Mouse (Mus musculus) lung, postnatal 0 days (tissue): ENCODE results near the gene Cd300lg. TPM values are rescaled to one million over a fixed set of nuclear protein-coding genes. Genes with fewer than 3 reads are reported as not detected.

Experiments used
- ATAC-seq: fragments of 200-750 bp; cut with Nextera tagmentation; 2 replicates; pipeline ENCODE4 v1.8.0; 2017; ENCODE audit warnings: moderate library complexity
- DNase-seq: peaks from one replicate; pipeline ENCODE4 v3.0.0-alpha.2; 2016; ENCODE audit warnings: low spot score
- H3K27ac ChIP-seq: fragments of 300-500 bp; sonication (generic); 2 replicates; pipeline ENCODE4 v1.5.1; 2014; ENCODE audit warnings: antibody characterized with exemption, mild to moderate bottlenecking, low read length, mixed read lengths
- H3K27me3 ChIP-seq: fragments of 300-500 bp; sonication (generic); replicated peaks from 2 replicates; pipeline ENCODE4 v1.6.1; 2014; ENCODE audit warnings: low read length, mixed read lengths; ENCODE audit not compliant: insufficient read depth
- H3K36me3 ChIP-seq: fragments of 300-500 bp; sonication (generic); 2 replicates; pipeline ENCODE4 v1.6.1; 2014; ENCODE audit warnings: low read length, mixed read lengths; ENCODE audit not compliant: insufficient read depth
- H3K4me1 ChIP-seq: fragments of 300-500 bp; sonication (generic); 2 replicates; pipeline ENCODE4 v1.6.1; 2014; ENCODE audit warnings: antibody characterized with exemption, low read depth, low read length, mixed read lengths; ENCODE audit not compliant: insufficient read depth
- H3K4me2 ChIP-seq: fragments of 300-500 bp; sonication (generic); replicated peaks from 2 replicates; pipeline ENCODE4 v1.6.1; 2014; ENCODE audit warnings: low read depth, mild to moderate bottlenecking, low read length, moderate library complexity, mixed read lengths
- H3K4me3 ChIP-seq: fragments of 300-500 bp; sonication (generic); 2 replicates; pipeline ENCODE4 v1.5.1; 2014; ENCODE audit warnings: low read depth, low read length
- H3K9ac ChIP-seq: fragments of 300-500 bp; sonication (generic); replicated peaks from 2 replicates; pipeline ENCODE4 v1.6.1; 2014; ENCODE audit warnings: low read depth, mild to moderate bottlenecking
- H3K9me3 ChIP-seq: fragments of 300-500 bp; sonication (generic); 2 replicates; pipeline ENCODE4 v1.6.1; 2016; ENCODE audit warnings: low read length, mixed read lengths
- CTCF ChIP-seq: IDR thresholded peaks from 2 replicates; pipeline ENCODE4 v1.5.1; 2016; ENCODE audit warnings: antibody characterized with exemption, mild to moderate bottlenecking
- EP300 ChIP-seq: IDR thresholded peaks from 2 replicates; pipeline ENCODE4 v1.6.1; 2016; ENCODE audit warnings: antibody characterized with exemption, mild to moderate bottlenecking, control low read depth
- WGBS: fragments of 180-500 bp; shearing (Covaris S2); extraction: QIAGEN DNeasy Blood & Tissue Kit; methylation state at CpG from one replicate; pipeline ENCODE4 v1.1.7; 2014; 5-methylcytosine and 5-hydroxymethylcytosine counted together
- polyA plus RNA-seq: library from polyadenylated mRNA; unstranded; fragments of >200 nt; fragmentation: Nextera tagmentation; extraction: Ambion mirVana; gene quantifications from 2 replicates; pipeline ENCODE4 v1.2.1, GENCODE M21; 2015

Gene Cd300lg
- polyA plus RNA-seq = 2.1 and 2.4 TPM in 2 replicates

DNA sequence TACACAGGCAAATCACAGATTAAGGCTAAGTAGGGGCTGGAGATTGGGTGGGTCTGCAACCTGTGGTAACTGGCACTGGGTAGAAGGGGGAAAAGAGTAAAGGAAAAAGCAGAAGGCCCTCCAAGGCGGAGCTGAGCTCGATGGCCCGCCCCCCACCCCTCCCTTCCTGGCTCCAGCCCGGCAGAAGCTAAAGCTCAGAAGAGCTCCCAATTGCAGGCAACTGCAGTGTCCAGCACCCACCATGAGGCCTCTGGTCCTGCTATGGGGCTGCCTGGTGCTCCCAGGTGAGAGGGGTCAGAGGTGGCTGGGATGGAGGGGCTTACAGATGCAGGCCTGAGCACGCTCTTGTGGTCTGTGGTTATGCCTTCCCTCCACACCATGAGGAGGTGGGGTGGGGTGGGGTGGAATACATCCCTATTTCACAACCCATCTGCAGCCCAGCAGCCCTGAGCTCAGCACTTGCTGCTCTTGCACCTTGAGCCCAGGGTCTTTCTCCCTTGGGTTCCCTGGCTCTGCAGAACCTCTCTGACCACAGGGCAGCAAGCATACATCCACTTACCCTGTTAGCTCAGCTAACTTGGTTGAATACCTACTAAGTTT, at the start of gene Cd300lg:
TSS of gene Cd300lg (plus strand) at position 160 of the 600 bp plus-strand sequence.
- TF ChIP-seq CTCF (no peak), EP300 (no peak)
- Histone ChIP-seq H3K4me3 (no peak within 1 kb of the TSS), H3K27me3 (no peaks in the 10 kb centered on the region), H3K9me3 (no peaks in the 10 kb centered on the region), H3K36me3 (no peaks in the 10 kb centered on the region), H3K4me2 (no peak within 1 kb of the TSS), H3K4me1 (no peaks in the 10 kb centered on the region), H3K9ac (no peak within 1 kb of the TSS), H3K27ac (no peak within 1 kb of the TSS)
- DNase-seq = no peak
- no peak for ATAC-seq
- 54% methylated on average over 5 of the region's 5 CpGs for WGBS

GRCm38 (mm10) chr11:101991813-101992212, 49.5 kb upstream of the Cd300lg start:
- H3K27ac ChIP-seq = no peak overlapping the region
- ATAC-seq (no peak), DNase-seq (no peak)
- 46% methylated on average over 3 of the region's 3 CpGs for WGBS
- no peaks in the 10 kb centered on the region for H3K9me3 ChIP-seq
- TF ChIP-seq EP300 = no peak
- TF ChIP-seq CTCF = no peak
- H3K4me1 ChIP-seq = no peaks in the 10 kb centered on the region
- H3K4me2 ChIP-seq = no peak overlapping the region
- no peak overlapping the region for H3K4me3 ChIP-seq
- H3K27me3 ChIP-seq = no peaks in the 10 kb centered on the region
- H3K36me3 ChIP-seq = no peaks in the 10 kb centered on the region
- no peak overlapping the region for H3K9ac ChIP-seq

GRCm38 (mm10) chr11:101992411-101992810, 48.9 kb upstream of the Cd300lg start:
- ATAC-seq = no peak
- Histone ChIP-seq H3K4me1 (no peaks in the 10 kb centered on the region), H3K4me2 (no peak overlapping the region), H3K4me3 (no peak overlapping the region), H3K9ac (no peak overlapping the region), H3K36me3 (no peaks in the 10 kb centered on the region), H3K9me3 (no peaks in the 10 kb centered on the region), H3K27ac (no peak overlapping the region), H3K27me3 (no peaks in the 10 kb centered on the region)
- no peak for DNase-seq
- no peak for TF ChIP-seq CTCF
- TF ChIP-seq EP300 = no peak
- 90% methylated on average over 7 of the region's 7 CpGs for WGBS

DNA sequence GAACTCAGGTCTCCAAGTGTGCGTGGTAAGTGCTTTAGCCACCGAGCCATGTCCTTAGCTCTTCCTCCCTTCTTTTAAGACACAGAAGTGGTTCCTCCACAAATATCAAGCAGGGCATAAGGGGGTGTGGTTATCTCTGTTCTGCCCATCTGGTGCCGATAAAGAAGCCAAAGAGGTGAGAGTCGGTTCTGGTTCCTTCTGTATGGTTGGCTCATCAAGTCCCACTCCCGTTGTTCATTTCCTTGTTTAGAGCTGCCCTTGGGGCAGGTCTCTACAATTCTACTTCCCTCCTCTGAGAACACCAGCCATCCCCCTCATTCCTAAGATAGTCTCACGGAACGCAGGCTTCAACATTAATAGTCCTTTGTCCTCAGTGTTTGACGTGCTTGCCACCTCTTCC, 47.2 kb upstream of the Cd300lg start:
- DNase-seq (peak; percentile 31), ATAC-seq (no peak)
- TF ChIP-seq CTCF (no peak), EP300 (no peak)
- H3K4me3 ChIP-seq = no peak overlapping the region
- H3K4me1 ChIP-seq = no peaks in the 10 kb centered on the region
- WGBS = 48% methylated on average over 8 of the region's 8 CpGs
- H3K36me3 ChIP-seq = no peaks in the 10 kb centered on the region
- no peaks in the 10 kb centered on the region for H3K9me3 ChIP-seq
- H3K9ac ChIP-seq = no peak overlapping the region
- no peak overlapping the region for H3K27ac ChIP-seq
- no peaks in the 10 kb centered on the region for H3K27me3 ChIP-seq
- H3K4me2 ChIP-seq = no peak overlapping the region

- TF ChIP-seq CTCF (no peak), EP300 (no peak)
- H3K27me3 ChIP-seq = no peaks in the 10 kb centered on the region
- ATAC-seq (no peak), DNase-seq (no peak)
- no peaks in the 10 kb centered on the region for H3K36me3 ChIP-seq
- H3K4me2 ChIP-seq = no peak overlapping the region
- 78% methylated on average over 7 of the region's 7 CpGs for WGBS
- H3K9me3 ChIP-seq = no peaks in the 10 kb centered on the region
- H3K4me1 ChIP-seq = no peaks in the 10 kb centered on the region
- no peak overlapping the region for H3K9ac ChIP-seq
- no peak overlapping the region for H3K27ac ChIP-seq
- H3K4me3 ChIP-seq = no peak overlapping the region
Measured at GRCm38 (mm10) chr11:101995938-101996337, 45.4 kb upstream of the Cd300lg start.

- Histone ChIP-seq H3K27me3 (no peaks in the 10 kb centered on the region), H3K4me1 (no peaks in the 10 kb centered on the region), H3K9me3 (no peaks in the 10 kb centered on the region), H3K27ac (no peak overlapping the region), H3K4me3 (no peak overlapping the region), H3K4me2 (no peak overlapping the region), H3K9ac (no peak overlapping the region), H3K36me3 (no peaks in the 10 kb centered on the region)
- ATAC-seq = peak; percentile 40
- peak; percentile 71 for DNase-seq
- whole genome bisulfite sequencing = 30% methylated on average over 5 of the region's 5 CpGs
- no peak for TF ChIP-seq CTCF
- TF ChIP-seq EP300 = peak; percentile 36; the same call in 1 of the 2 replicates
Measured at GRCm38 (mm10) chr11:101998258-101998657, 43.1 kb upstream of the Cd300lg start.

DNA sequence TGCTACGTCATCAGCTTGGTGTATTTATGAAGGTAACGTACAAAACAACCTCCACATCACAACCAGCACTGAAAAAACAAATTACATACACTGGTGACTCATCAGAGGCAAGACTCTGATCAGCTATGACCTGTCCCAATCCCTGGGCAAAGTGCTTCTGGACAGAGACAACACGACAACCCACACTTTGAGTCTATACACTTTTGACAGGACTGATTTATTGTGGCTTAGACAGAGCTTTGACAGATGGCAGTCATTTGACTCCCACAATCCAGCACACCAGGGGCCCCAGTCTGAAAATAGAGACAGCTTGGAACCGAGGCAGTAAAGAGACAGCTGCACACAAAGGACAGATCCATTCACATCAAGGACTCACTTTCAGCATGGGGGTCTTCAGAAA, 41.8 kb upstream of the Cd300lg start:
- Histone ChIP-seq H3K9me3 (no peaks in the 10 kb centered on the region), H3K4me2 (no peak overlapping the region), H3K27ac (no peak overlapping the region), H3K27me3 (no peaks in the 10 kb centered on the region), H3K4me3 (no peak overlapping the region), H3K4me1 (no peaks in the 10 kb centered on the region), H3K36me3 (no peaks in the 10 kb centered on the region), H3K9ac (no peak overlapping the region)
- TF ChIP-seq CTCF (no peak), EP300 (no peak)
- DNase-seq = no peak
- ATAC-seq = no peak
- WGBS = 58% methylated on average over 4 of the region's 4 CpGs
